Mouse (Mus musculus): ENCODE measurements around the gene Atp8b2.

Gene Atp8b2

GRCm38 (mm10) chr3:89909703-89910542 is 53.4 kb downstream of the Atp8b2 start:
- ATAC-seq (ENCODE audit: insufficient number of reproducible peaks, low FRiP score, low TSS enrichment), result no peak

GRCm38 (mm10) chr3:89908836-89909235 is 54.5 kb downstream of the Atp8b2 start:
- no peak for ATAC-seq (ENCODE audit: insufficient number of reproducible peaks, low FRiP score, low TSS enrichment)

- ATAC-seq (ENCODE audit: insufficient number of reproducible peaks, low FRiP score, low TSS enrichment), result no peak
These were observed 55.5 kb downstream of the Atp8b2 start for GRCm38 (mm10) chr3:89907846-89908245.

GRCm38 (mm10) chr3:89899511-89899908 is 63.8 kb downstream of the Atp8b2 start:
- no peak for ATAC-seq (ENCODE audit: insufficient number of reproducible peaks, low FRiP score, low TSS enrichment)

GRCm38 (mm10) chr3:89898870-89899510 is 64.3 kb downstream of the Atp8b2 start:
- ATAC-seq (ENCODE audit: insufficient number of reproducible peaks, low FRiP score, low TSS enrichment), result no peak

GRCm38 (mm10) chr3:89898011-89898410 is 65.3 kb downstream of the Atp8b2 start:
- ATAC-seq (ENCODE audit: insufficient number of reproducible peaks, low FRiP score, low TSS enrichment), result no peak

GRCm38 (mm10) chr3:89897204-89897796 is 66.0 kb downstream of the Atp8b2 start:
- no peak for ATAC-seq (ENCODE audit: insufficient number of reproducible peaks, low FRiP score, low TSS enrichment)

GRCm38 (mm10) chr3:89896571-89896970 is 66.7 kb downstream of the Atp8b2 start:
- ATAC-seq (ENCODE audit: insufficient number of reproducible peaks, low FRiP score, low TSS enrichment), result no peak

- no peak for ATAC-seq (ENCODE audit: insufficient number of reproducible peaks, low FRiP score, low TSS enrichment)
These were observed 70.7 kb downstream of the Atp8b2 start for GRCm38 (mm10) chr3:89892517-89893106.

- no peak for ATAC-seq (ENCODE audit: insufficient number of reproducible peaks, low FRiP score, low TSS enrichment)
These were observed 71.6 kb downstream of the Atp8b2 start for GRCm38 (mm10) chr3:89891696-89892095.

- no peak for ATAC-seq (ENCODE audit: insufficient number of reproducible peaks, low FRiP score, low TSS enrichment)
These were observed 73.4 kb downstream of the Atp8b2 start for GRCm38 (mm10) chr3:89889841-89890430.

Measured in cerebellum, adult (tissue).